Mouse (Mus musculus) lung, postnatal 0 days (tissue): Measurements from ENCODE around the gene Slc16a6.

ENCODE experiments used
- CTCF ChIP-seq: IDR thresholded peaks from 2 replicates; pipeline ENCODE4 v1.5.1; 2016; ENCODE audit warnings: antibody characterized with exemption, mild to moderate bottlenecking
- EP300 ChIP-seq: IDR thresholded peaks from 2 replicates; pipeline ENCODE4 v1.6.1; 2016; ENCODE audit warnings: antibody characterized with exemption, mild to moderate bottlenecking, control low read depth

DNA sequence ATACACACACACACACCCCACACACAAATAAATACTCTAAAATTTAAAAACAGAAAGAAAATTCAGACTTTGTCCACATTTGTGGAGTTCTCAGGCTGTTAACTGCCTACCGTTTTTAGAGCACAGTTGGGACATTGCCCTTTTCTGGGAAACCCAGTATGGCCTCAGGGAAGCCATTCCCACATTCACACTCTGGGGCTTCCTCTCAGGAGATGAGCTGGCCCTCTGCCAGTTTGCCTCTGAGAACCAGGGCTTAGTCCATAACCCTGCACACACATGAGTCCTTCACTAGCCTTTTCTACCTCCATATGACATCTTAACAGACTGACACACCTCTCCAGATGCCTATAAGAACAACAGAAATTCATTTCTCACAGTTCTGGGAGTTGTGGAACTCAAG, 50.1 kb downstream of the Slc16a6 start:
- no peak for TF ChIP-seq CTCF
- no peak for TF ChIP-seq EP300
